Mouse (Mus musculus) C2C12 (cell line): Measurements from ENCODE around the gene Pomgnt1.

Experiments used
- CEBPB ChIP-seq: IDR thresholded peaks from one replicate; pipeline ENCODE4 v1.6.1; 2011; ENCODE audit warnings: low read depth, mild to moderate bottlenecking, control low read depth, moderate library complexity
- CTCF ChIP-seq: IDR thresholded peaks from one replicate; pipeline ENCODE4 v1.5.1; 2011; ENCODE audit not compliant: control insufficient read depth, insufficient read depth, insufficient read length
- FOSL1 ChIP-seq: IDR thresholded peaks from one replicate; pipeline ENCODE4 v1.8.0; 2011; ENCODE audit warnings: mild to moderate bottlenecking, low read length; ENCODE audit not compliant: poor library complexity, insufficient read depth, severe bottlenecking
- MAX ChIP-seq: IDR thresholded peaks from one replicate; pipeline ENCODE4 v1.6.1; 2011; ENCODE audit warnings: mild to moderate bottlenecking, control low read depth
- USF1 ChIP-seq: IDR thresholded peaks from one replicate; pipeline ENCODE4 v1.6.1; 2011; ENCODE audit warnings: low read depth, mild to moderate bottlenecking, control low read depth, moderate library complexity

- TF ChIP-seq CTCF (no peak), USF1 (no peak), CEBPB (no peak), MAX (no peak), FOSL1 (no peak)
Observed at GRCm38 (mm10) chr4:116149812-116150155, 26.1 kb downstream of the Pomgnt1 start.
